Mouse (Mus musculus) hindbrain, embryonic 15.5 days (tissue): ENCODE results near the gene Fgb. TPM values are rescaled to one million over a fixed set of nuclear protein-coding genes. Genes with fewer than 3 reads are reported as not detected.

Source experiments
- ATAC-seq: fragments of 200-750 bp; cut with Nextera tagmentation; 2 replicates; pipeline ENCODE4 v1.8.0; 2017; ENCODE audit warnings: low read depth, moderate number of reproducible peaks, moderate TSS enrichment; ENCODE audit not compliant: low FRiP score
- H3K27ac ChIP-seq: fragments of 300-500 bp; sonication (generic); replicated peaks from 2 replicates; pipeline ENCODE4 v1.5.1; 2015; ENCODE audit warnings: mild to moderate bottlenecking, inconsistent platforms
- H3K27me3 ChIP-seq: fragments of 300-500 bp; sonication (generic); 2 replicates; pipeline ENCODE4 v1.6.1; 2015; ENCODE audit warnings: control low read depth, inconsistent platforms
- H3K36me3 ChIP-seq: fragments of 300-500 bp; sonication (generic); 2 replicates; pipeline ENCODE4 v1.6.1; 2015; ENCODE audit warnings: control low read depth, inconsistent platforms
- H3K4me1 ChIP-seq: fragments of 300-500 bp; sonication (generic); replicated peaks from 2 replicates; pipeline ENCODE4 v1.6.1; 2015; ENCODE audit warnings: control low read depth, inconsistent platforms
- H3K4me2 ChIP-seq: fragments of 300-500 bp; sonication (generic); 2 replicates; pipeline ENCODE4 v1.6.1; 2015; ENCODE audit warnings: moderate library complexity, mild to moderate bottlenecking, inconsistent platforms
- H3K4me3 ChIP-seq: fragments of 300-500 bp; sonication (generic); 2 replicates; pipeline ENCODE4 v1.5.1; 2015; ENCODE audit warnings: mild to moderate bottlenecking, inconsistent platforms
- H3K9ac ChIP-seq: fragments of 300-500 bp; sonication (generic); 2 replicates; pipeline ENCODE4 v1.6.1; 2015; ENCODE audit warnings: inconsistent platforms
- H3K9me3 ChIP-seq: fragments of 300-500 bp; sonication (generic); 2 replicates; pipeline ENCODE4 v1.6.1; 2016; ENCODE audit warnings: control low read depth, inconsistent platforms
- WGBS: fragments of 180-500 bp; shearing (Covaris S2); methylation state at CpG from one replicate; pipeline ENCODE4 v1.1.7; 2015; 5-methylcytosine and 5-hydroxymethylcytosine counted together
- polyA plus RNA-seq: library from polyadenylated mRNA; unstranded; fragments of >200 nt; fragmentation: Nextera tagmentation; extraction: Ambion mirVana; gene quantifications from 2 replicates; pipeline ENCODE4 v1.2.1, GENCODE M21; 2015

The Fgb gene
- polyA plus RNA-seq, 1 experiment from 2014 or later: 0.19 TPM

DNA sequence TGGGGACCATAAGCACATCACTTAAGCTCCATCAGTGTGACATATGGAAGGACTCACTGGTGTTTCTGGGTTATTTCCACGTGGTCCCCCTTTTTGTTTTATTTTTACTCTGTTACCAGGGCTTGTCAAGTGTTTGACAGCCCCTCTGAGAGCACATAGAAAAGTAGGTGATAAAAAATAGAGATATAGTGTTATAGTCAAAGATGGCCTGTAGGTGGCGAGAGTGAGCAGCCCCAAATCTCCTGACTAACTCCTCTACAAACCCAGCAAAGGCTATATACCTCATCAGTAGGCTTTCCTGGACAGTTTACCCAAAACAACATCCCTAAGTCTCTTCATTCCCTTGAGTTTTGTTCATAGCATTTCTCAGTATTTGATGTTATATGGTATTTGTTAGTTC lies 47.5 kb downstream of the Fgb start:
- Histone ChIP-seq H3K36me3 (no peaks in the 10 kb centered on the region), H3K27ac (no peak overlapping the region), H3K9ac (no peak overlapping the region), H3K4me3 (no peak overlapping the region), H3K9me3 (no peaks in the 10 kb centered on the region), H3K27me3 (no peaks in the 10 kb centered on the region), H3K4me1 (no peaks in the 10 kb centered on the region), H3K4me2 (no peak overlapping the region)
- 2% methylated on average over 2 of the region's 2 CpGs for WGBS
- ATAC-seq: no peak

DNA sequence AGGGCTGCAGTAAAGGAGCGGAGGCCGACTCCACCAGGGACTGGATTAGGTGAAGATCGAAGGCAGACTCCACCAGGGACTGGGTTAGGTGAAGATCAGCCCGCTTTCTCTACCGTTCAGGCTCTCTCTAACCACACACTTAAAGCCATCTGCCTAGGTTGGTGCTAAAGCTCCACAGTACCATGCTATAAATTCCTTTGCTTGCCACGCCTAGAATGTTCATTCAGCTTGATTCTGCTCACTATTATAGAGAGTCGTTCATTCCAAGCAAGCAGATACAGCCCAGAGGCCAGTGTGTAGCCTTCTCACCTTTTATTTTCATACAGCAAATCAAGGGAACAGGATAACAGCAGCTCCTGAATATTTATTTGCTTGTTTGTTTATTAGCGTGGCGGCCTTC lies 49.7 kb downstream of the Fgb start:
- Histone ChIP-seq H3K4me1 (peaks cover 7% of the 10 kb centered on the region), H3K4me2 (no peak overlapping the region), H3K36me3 (no peaks in the 10 kb centered on the region), H3K27me3 (0 out of 2 replicates have a peak, but pooled peaks cover 3% of the 10 kb centered on the region), H3K9ac (no peak overlapping the region), H3K9me3 (no peaks in the 10 kb centered on the region), H3K27ac (no peak overlapping the region), H3K4me3 (no peak overlapping the region)
- WGBS: 87% methylated on average over 9 of the region's 9 CpGs
- ATAC-seq: no peak

DNA sequence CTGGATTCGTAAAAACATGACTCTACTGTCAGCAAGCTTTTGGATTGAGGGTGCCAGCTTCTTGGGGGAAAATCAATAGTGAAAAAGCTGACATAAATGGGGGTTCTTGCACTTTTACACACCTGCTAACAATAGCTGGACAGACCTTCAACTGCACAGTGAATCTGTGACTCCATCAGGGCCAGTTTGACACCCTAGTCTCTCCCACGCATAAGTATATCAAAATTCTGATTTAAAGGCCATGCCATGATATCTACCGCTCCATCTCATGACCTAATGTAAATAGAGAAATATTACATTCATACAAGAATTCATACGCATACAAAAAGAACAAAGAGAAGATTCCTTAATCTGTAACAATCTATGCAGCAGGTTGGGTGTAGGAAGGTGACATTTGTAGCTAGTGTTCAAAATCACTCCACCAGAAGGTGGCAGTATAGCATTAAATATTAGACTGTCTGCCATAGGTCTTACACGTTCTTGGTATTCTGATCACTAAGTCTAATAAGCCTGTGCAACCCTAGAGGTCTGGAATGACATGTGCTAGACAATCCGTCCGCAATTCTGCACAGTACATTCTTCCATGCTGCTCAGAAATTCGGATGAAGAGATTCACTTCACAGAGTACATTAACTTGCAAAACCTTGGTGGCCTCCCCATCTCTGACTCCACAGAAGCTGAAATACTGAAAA lies 50.7 kb downstream of the Fgb start:
- Histone ChIP-seq H3K27ac (no peak overlapping the region), H3K9ac (no peak overlapping the region), H3K4me2 (no peak overlapping the region), H3K4me1 (peaks cover 7% of the 10 kb centered on the region), H3K36me3 (no peaks in the 10 kb centered on the region), H3K4me3 (no peak overlapping the region), H3K27me3 (0 out of 2 replicates have a peak, but pooled peaks cover 3% of the 10 kb centered on the region), H3K9me3 (no peaks in the 10 kb centered on the region)
- WGBS: 30% methylated on average over 8 of the region's 8 CpGs
- ATAC-seq: peak; percentile 93

DNA sequence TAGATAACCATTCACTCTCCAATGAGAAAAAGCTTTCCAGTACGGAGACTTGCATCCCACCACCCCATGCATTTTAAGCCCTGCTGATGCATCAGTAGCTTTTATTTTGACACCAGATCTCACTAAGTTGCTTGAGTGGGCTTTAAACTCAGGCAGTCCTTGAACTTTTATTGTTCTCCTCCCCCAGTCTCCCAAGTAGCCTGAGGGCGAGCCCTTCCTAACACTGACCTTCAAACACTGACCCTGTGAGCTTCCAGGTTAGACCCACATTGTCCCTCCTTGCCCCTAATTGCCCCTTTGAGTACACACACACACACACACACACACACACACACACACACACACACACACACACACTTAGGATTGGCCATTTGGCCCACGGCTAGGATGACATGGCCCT lies 53.0 kb downstream of the Fgb start:
- no peak overlapping the region for H3K27ac ChIP-seq
- H3K4me1 ChIP-seq: peaks cover 7% of the 10 kb centered on the region
- H3K27me3 ChIP-seq: 0 out of 2 replicates have a peak, but pooled peaks cover 3% of the 10 kb centered on the region
- no peaks in the 10 kb centered on the region for H3K36me3 ChIP-seq
- no peak overlapping the region for H3K4me2 ChIP-seq
- ATAC-seq: no peak
- H3K9ac ChIP-seq: no peak overlapping the region
- no peaks in the 10 kb centered on the region for H3K9me3 ChIP-seq
- H3K4me3 ChIP-seq: no peak overlapping the region
- WGBS: 83% methylated on average over 3 of the region's 3 CpGs

DNA sequence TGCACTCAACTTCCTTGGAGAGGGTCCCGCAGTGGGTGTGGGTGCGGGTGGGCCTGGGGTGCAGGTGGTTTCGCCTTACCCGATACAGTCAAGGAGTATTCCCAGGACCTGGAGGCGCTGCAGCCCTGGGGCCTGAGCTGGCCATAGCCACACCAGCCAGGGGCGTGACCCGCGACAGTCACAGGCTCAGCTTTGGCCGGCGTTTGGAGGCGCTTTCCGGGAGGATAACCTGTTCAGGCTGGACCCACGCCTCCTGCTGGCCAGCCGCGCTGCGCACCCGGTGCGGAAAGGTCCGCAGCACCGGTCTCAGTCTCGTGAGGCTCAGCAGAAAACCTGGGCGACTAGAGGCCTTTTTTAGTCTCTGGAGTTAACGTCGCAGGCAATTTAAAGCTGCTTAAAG lies 54.3 kb downstream of the Fgb start:
- Histone ChIP-seq H3K4me3 (peak overlapping the region; percentile 25), H3K9ac (0 out of 2 replicates have a peak overlapping the region, but pooled peaks have one; percentile 18), H3K4me2 (peak overlapping the region; percentile 58), H3K27ac (no peak overlapping the region), H3K27me3 (0 out of 2 replicates have a peak, but pooled peaks cover 3% of the 10 kb centered on the region), H3K36me3 (no peaks in the 10 kb centered on the region), H3K9me3 (no peaks in the 10 kb centered on the region), H3K4me1 (peaks cover 7% of the 10 kb centered on the region)
- 3% methylated on average over 24 of the region's 24 CpGs for WGBS
- ATAC-seq: peak; percentile 57

DNA sequence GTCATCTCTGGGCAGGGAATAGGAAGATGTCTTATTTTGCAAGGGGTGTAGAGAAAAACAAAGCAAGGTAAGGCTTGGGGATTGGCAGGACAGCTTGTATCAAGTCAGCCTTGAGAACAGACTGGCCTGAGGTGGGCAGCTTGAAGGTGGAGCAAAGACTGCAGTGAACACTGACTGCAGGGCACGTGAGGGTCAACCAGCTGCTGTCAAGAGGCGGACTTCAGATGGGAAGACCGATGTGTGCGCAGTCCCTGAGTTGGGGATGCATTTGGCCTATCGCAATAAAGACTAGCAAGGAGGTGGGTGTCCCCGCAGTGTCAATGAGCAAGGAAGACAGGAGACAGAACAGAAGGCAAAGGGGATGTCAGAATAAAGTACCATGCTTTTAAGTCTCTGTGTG lies 56.7 kb downstream of the Fgb start:
- Histone ChIP-seq H3K4me3 (no peak overlapping the region), H3K36me3 (no peaks in the 10 kb centered on the region), H3K9ac (no peak overlapping the region), H3K27ac (no peak overlapping the region), H3K9me3 (no peaks in the 10 kb centered on the region), H3K4me1 (peaks cover 7% of the 10 kb centered on the region), H3K27me3 (0 out of 2 replicates have a peak, but pooled peaks cover 3% of the 10 kb centered on the region), H3K4me2 (no peak overlapping the region)
- 86% methylated on average over 6 of the region's 6 CpGs for WGBS
- ATAC-seq: no peak

DNA sequence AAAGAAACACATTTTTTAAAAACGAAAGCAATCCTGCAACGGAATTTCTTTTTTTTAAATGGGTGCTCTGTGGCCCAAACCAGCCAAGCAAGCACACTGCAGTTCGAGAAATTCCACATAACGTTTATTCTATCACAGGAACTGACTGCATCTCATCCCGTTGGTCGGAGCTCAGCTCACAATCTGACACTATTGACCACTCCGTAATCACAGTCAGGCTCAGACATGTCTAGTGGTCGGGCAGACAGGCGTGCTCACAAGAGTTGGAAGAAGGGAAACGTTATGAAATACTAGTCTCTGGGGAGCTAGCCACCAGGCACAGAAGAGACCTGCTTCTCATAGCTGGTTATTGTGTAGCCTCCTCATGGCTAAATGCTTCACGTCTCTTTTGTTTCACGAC lies 57.7 kb downstream of the Fgb start:
- 0 out of 2 replicates have a peak, but pooled peaks cover 3% of the 10 kb centered on the region for H3K27me3 ChIP-seq
- WGBS: 81% methylated on average over 12 of the region's 12 CpGs
- no peak overlapping the region for H3K9ac ChIP-seq
- no peaks in the 10 kb centered on the region for H3K9me3 ChIP-seq
- no peak overlapping the region for H3K27ac ChIP-seq
- no peak overlapping the region for H3K4me2 ChIP-seq
- no peaks in the 10 kb centered on the region for H3K36me3 ChIP-seq
- H3K4me3 ChIP-seq: no peak overlapping the region
- peaks cover 7% of the 10 kb centered on the region for H3K4me1 ChIP-seq
- no peak for ATAC-seq

Other genes starting within 250 kb of the Fgb start
- 1.4 and 2.1 TPM in 2 replicates for gene Rbm46, start 173.4 kb downstream of the Fgb start, polyA plus RNA-seq
- gene Lrat, start 145.9 kb downstream of the Fgb start, polyA plus RNA-seq: 0.45 and 0.53 TPM in 2 replicates
- 0.91 TPM in 1 of 2 replicates, not detected in the other for gene Fgg, start 42.1 kb downstream of the Fgb start, polyA plus RNA-seq
- 0.12 TPM in 1 of 2 replicates, not detected in the other for gene Fga, start 23.8 kb downstream of the Fgb start, polyA plus RNA-seq
- 92.6 and 99.3 TPM in 2 replicates for gene Plrg1, start 5.7 kb upstream of the Fgb start, polyA plus RNA-seq
- gene Dchs2, start 78.1 kb upstream of the Fgb start, polyA plus RNA-seq: 0.97 and 1.1 TPM in 2 replicates